Mouse (Mus musculus) liver, adult (tissue): ENCODE results near the gene Sprr3.

Experiments used
- GATA4 ChIP-seq: IDR thresholded peaks from 2 replicates; pipeline ENCODE4 v1.6.1; 2014; ENCODE audit warnings: mild to moderate bottlenecking, low read length; ENCODE audit not compliant: insufficient replicate concordance

Sprr3 gene

DNA sequence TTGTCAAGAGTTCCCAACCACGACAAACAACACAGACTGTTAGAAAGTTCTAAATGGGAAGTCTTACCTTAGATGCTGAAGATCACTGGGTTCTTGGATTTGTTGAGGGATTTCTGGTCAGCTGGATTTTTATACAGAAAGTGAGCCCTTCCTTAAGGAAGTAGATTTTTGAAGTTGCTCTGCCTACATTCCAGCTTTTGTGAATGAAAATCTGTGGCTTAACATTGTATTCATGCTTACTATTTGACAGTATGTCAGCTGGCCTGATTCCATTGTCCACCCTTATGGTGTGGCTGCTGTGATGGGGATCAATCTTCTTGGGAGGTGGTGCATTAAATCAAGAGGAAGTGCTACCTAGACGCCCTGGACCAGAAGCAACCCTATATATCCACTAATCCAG lies at the start of gene Sprr3:
TSS of gene Sprr3 (minus strand) at position 101 of the 400 bp plus-strand sequence.
- no peak for TF ChIP-seq GATA4

DNA sequence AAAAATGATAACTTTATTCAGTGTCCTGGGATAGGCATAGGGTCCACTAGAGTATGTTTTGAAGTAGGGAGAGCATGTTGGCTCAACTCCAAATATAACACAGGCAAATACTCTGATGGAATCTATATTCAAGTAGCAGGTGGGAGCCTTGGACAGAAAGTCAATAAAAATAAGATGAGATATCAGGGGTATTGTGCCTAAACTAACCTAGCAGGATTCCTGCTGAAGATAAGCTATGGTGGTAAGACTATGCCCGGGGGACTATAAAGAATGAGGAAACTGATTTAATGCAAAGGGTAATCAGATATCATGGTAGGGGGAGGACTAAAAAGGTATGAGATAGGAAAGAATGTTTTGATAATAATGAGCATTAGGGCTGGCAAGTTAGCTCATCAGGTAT lies 49.7 kb upstream of the Sprr3 start:
- TF ChIP-seq GATA4: no peak

DNA sequence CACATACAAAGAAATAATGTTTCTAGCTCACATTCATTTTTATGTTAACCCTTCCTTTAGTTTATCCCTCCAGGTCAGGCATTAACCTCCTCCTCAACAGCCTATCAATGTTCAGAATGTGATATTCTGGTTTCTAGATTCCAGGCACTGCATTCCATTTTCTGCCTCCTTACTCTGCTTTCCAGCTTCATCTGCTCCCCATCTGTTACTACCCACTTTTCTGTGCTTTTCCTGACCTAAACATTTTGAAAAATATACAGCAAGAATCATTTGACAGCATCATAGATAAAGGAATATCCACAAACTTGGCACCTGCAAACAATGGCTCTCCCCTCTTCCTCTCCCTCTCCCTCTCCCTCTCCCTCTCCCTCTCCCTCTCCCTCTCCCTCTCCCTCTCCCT lies 45.0 kb upstream of the Sprr3 start:
- no peak for TF ChIP-seq GATA4

DNA sequence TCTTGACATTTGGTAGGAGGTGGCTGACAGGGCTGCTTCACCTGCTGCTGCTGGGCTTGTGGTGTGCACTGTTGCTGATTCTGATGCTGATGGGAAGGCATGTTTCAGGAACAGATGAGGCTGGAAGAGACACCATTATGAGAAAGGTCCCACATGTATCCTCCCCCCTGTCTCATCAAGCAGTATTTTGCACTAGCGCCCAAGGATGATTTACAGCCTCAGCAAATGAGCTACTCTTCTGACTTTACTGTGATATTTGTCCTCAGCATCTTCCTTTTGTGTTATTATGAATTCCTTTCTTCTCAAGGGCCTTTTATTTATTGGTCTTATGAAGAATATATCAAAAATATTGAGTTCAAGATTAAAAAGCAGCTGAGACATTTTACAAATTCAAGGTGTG lies 41.9 kb upstream of the Sprr3 start, which contains the start of gene Sprr4:
TSS of gene Sprr4 (minus strand) at position 101 of the 400 bp plus-strand sequence.
- TF ChIP-seq GATA4: no peak

DNA sequence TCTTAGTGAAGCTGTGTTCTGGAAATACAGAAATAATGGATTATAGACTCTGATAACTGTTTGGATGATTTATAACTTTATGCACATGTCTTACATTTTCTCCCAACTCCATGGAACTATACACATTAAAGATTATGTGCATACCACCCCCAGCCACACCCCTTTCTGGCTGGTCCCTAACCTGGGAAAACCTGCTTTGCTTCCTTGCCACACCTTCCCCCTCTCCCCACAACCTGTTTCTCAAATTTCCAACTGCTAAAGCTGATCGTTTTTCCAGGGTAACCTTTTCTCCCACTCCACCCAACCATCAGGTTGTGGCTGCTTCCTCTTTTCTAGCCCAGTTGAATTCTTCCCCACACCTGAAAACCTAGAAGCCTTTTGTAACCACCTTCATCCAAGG lies 27.8 kb upstream of the Sprr3 start:
- no peak for TF ChIP-seq GATA4

DNA sequence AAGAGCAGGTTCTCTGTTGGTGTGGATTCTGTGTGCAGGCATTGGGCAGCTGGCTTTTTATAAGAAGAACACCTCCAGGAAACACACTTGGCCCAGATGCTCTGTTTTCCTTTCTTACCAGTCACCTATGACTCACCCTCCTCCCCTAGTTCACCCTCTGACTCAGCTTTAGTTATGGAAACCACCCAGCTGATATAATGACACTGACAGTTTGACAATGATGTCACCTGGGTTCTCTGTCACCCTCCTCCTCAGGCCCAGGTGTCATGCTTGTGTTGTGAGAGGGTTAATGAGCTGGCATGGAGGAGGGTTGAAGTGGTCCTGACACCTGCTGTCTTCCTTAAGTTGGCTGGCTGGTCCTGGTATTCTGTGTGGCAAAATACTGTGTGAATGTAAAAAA lies 27.3 kb upstream of the Sprr3 start, which contains the start of gene Sprr1a:
TSS of gene Sprr1a (minus strand) at position 33 of the 400 bp plus-strand sequence.
- no peak for TF ChIP-seq GATA4

DNA sequence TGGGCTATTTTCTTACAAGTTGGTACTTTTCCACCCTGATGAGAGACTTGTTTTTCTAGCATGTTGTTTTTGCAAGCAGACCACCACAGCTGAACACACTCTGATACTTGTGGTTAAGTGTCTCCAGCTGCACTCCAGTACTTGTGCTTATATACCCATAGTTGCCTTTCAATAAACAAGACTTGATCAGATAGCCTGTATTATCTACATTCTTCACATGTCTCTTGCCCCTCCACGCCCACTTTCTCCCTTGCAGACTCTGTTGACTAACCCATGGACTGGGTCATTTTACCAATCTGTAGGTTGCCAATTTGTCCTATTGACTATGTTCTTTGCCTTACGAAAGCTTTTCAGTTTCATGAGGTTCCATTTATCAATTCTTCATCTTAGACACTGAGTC lies 11.6 kb upstream of the Sprr3 start:
- TF ChIP-seq GATA4: no peak

DNA sequence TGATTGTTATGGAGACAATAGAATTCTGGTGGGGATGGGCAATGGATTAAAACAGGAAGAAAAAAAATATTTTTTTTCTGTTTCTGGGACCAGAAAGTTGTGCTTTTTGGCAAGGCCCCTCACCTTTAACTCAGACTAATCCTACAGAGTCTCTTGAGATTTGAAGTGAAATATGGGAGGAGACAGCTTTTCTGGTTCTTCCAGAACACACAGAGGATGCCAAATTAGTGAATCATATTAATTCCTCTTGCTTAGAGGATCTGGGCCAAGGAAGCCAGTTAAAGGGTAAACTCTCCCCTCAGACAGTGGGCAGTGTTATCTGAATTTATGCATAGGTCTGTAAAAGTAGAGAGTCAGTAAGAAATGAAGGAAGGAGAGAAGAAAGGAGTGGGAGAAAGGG lies 8.9 kb upstream of the Sprr3 start:
- no peak for TF ChIP-seq GATA4

DNA sequence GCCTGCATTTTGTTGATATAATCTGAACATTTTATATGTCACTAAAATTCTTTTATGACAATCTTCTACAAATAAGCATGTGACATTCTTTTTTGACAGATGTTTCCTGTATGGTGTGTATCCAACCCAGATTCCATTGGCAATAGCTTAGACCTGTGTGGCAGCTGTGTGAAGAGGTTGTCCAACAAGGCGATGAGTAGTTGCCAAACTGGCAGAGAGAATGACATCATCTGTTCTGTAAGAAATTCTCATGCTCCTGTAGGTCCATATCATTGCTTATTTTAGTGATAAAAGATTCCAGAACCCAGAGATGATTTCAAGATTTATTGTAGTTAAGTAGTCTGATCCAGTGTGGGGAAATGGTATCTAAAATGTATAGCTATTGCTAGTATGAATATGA lies 8.1 kb upstream of the Sprr3 start:
- no peak for TF ChIP-seq GATA4

DNA sequence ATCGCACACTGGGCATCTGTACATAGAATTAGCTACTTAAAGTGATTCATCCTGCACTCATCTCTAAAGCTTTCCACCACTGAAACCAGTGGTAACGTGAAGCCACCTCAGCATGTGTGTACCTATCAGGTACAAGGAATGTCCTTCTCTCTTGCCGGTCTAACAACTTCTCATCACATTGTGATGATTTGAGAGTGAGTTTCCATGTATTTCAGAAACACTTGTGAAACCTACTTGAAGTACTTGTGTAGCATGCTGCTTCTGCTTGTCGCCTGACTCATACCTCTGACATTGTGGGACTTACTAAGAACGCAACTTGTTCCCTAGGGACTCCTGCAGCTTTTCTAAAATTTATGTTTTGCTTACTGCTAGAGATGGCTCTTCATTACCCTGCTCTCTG lies 3.4 kb downstream of the Sprr3 start:
- TF ChIP-seq GATA4: no peak

DNA sequence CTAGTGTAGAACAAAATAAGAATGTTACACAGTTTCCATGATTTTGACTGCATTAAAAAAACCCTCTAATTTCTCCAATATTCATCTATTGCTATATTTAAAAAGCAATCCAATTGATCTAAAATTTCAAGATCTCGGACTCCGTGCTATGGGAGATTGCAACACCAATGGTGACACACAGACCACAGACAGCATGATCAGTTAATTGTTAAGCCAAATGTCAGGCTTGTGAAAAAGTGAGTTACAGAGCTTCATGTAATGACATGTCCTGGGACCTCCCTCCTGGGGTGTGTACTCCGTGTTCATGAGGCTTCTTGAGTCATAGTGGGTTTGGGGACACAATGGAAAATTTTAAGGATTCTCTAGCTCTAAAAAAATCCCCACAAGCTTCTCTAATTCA lies 18.3 kb downstream of the Sprr3 start:
- TF ChIP-seq GATA4: no peak

DNA sequence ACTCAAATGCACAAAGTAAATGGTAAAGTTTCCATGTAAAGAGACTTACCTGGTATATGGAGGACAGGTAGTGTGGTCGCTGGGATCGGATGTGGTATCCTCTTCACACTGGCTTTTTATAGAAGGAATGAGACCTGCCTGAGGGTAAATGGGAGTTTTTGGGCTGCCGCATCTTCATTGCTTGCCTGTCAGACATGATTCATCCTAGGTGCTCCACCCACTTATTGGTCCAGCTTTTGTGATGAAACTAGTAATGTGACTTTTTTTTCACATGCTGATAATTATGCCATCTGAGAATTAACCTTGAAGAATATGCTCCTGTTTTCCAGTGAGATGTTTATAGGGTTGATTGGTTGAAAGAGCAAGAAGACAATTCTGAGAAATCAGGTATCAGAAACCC lies 19.8 kb downstream of the Sprr3 start, which contains the start of gene Sprr1b:
TSS of gene Sprr1b (minus strand) at position 101 of the 400 bp plus-strand sequence.
- no peak for TF ChIP-seq GATA4

DNA sequence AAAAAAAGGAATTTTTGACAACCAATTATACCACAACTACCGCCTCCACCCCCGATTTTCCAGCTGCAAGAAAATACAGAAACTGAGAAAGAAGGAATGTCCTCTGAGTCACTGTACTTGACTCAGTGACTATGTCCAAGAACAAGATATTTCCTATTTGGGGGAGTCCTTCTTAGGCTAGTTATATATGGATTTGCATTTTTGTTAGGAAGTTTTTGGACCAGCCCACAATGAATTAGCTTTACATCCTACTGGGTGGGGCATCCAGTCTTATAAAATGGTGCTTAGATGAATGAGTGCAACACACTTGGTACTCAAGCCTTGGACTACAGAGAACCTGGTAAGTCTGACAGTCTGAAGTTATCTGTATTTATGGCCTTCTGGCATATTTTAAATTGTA lies 26.2 kb downstream of the Sprr3 start, which contains the start of gene Sprr2k:
TSS of gene Sprr2k (plus strand) at position 301 of the 400 bp plus-strand sequence.
- TF ChIP-seq GATA4: no peak

DNA sequence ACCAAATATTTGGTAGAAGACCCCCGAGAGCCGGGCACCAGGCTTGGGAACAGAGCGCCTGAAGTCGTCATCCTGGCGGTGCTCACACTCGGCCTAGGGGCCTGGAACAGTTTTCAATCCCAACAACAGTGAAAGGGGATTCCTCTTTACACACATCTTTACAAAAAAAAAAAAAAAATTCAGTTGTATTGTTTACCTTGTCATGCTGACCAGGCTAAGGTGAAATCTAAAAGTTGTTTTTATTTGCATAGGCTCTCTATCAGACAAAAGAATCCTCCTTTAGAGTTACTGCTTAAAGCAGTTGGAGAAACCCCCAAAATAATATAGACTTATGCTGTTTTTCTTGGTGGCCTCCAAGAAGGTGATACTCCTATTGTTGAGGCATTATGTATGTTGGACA lies 29.2 kb downstream of the Sprr3 start, which contains the start of gene Gm9774:
TSS of gene Gm9774 (minus strand) at position 101 of the 400 bp plus-strand sequence.
- TF ChIP-seq GATA4: no peak

DNA sequence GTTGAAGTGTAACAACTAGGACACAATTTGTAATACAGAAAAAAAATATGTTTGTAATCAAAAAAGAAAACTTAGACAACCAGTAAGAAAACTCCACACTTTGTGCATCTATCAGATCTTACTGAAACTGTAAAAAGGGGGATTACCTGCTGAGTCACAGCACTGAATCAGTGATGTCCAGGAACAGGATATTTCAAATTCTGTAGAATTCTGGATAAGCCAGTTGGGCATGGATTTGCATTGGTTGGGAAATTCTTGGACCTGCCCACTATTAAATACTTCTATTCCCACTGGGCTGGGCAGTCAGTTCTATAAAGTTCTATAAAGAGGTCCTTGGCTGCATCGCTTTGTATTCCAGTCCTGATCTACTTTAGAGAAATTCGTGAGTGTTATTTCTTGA lies 40.7 kb downstream of the Sprr3 start, which contains the start of gene Sprr2j-ps:
TSS of gene Sprr2j-ps (plus strand) at position 301 of the 400 bp plus-strand sequence.
- no peak for TF ChIP-seq GATA4

DNA sequence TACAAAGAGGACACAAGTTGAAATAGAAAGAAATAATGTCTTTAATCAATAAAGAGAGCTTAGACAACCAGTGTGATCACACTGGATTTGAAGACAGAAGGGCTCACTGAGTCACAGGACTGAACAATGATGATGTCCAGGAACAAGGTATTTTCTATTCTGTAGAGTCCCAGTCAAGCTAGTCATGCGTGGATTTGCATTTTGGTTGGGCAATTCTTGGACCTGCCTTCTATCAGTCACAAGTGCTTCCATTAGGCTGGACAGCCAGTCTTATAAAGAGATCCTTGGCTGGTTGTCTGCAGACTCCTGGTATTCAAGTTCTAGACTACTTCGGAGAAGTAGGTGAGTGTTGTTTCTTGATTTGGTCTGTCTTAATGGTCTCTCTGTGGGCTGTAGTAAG lies 50.8 kb downstream of the Sprr3 start, which contains the start of gene Sprr2i:
TSS of gene Sprr2i (plus strand) at position 301 of the 400 bp plus-strand sequence.
- no peak for TF ChIP-seq GATA4
